In the genomic region with DNA sequence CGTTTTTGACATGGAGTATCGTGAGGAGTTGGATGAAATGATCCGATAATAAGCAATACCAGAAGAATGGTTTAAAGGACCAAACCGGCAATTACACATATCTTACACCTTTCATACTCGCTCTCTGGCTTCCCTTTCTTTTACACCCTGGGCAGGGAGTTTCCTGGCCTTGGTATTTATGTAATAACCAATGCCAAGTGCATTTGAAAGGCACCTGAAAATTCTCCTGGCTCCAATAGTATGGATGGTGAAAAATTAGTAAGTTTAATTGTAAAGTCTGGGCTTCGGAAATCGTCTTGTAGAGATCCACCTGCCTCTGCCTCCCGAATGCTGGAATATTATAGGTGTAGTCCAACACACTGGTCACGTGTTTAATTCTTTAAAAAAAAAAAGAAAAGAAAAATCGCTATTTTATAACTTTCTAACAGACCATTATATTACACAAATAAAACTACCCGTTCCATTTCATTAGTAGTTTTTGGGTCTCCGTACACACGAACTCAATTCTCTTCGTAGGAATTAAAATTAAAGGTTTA, we compare ENCODE assay signal across 8 mouse cellular contexts. TPM values are rescaled to one million over a fixed set of nuclear protein-coding genes. Genes with fewer than 3 reads are reported as not detected.
DNase-seq lines count a peak whose midpoint lies in the region; ATAC-seq and TF ChIP-seq lines count a peak whose summit lies in the region.

No protein-coding gene starts in this region.

- peak overlapping the region; percentile 50 for H3K4me3 ChIP-seq in forebrain, embryonic 11.5 days (ENCODE audit: low read depth, low read length)
- H3K4me3 ChIP-seq in limb, embryonic 11.5 days (ENCODE audit: low read depth, low read length): peak overlapping the region; percentile 48
- H3K4me3 ChIP-seq in small intestine, adult 2 months (ENCODE audit: low read depth, low read length): peak overlapping the region; percentile 68; the same call in 1 of the 2 replicates

- peaks cover 3% of the 10 kb centered on the region; the same call in 1 of the 2 replicates for H3K4me1 ChIP-seq in forebrain, embryonic 11.5 days (replicated peaks; ENCODE audit: control insufficient read depth, insufficient read depth, low read length)
- H3K4me1 ChIP-seq in limb, embryonic 11.5 days (ENCODE audit: control insufficient read depth, insufficient read depth, low read length): peaks cover 4% of the 10 kb centered on the region; the same call in 1 of the 2 replicates
- peaks cover 2% of the 10 kb centered on the region for H3K4me1 ChIP-seq in small intestine, adult 2 months (ENCODE audit: control insufficient read depth, insufficient read depth, insufficient read length, low read length)

- TF ChIP-seq CTCF in small intestine, adult 2 months (IDR thresholded peaks at IDR 0.05; ENCODE audit: extremely low read depth, insufficient read length, insufficient replicate concordance, low read depth, low read length): no peak

- 5% methylated on average over 14 of the region's 14 CpGs for WGBS in forebrain, embryonic 11.5 days
- 6% methylated on average over 14 of the region's 14 CpGs for WGBS in limb, embryonic 11.5 days
- 2% methylated on average over 14 of the region's 14 CpGs for WGBS in small intestine, adult 2 months

- no peak for TF ChIP-seq POLR2A in small intestine, adult 2 months (IDR thresholded peaks at IDR 0.05; ENCODE audit: low read depth, low read length)

- DNase-seq in embryo, embryonic 10.5 days (ENCODE audit: low spot score): peak; percentile 40
- no peak for DNase-seq in embryo, embryonic 11 days
- DNase-seq in CD4-positive helper T cell, adult 2 months (ENCODE audit: low read depth, low spot score): peak; percentile 51
- no peak for DNase-seq in forebrain, embryonic 11.5 days (ENCODE audit: low spot score)
- no peak for DNase-seq in limb, embryonic 11.5 days (ENCODE audit: low spot score)
- DNase-seq in frontal cortex, postnatal 14 days (ENCODE audit: low spot score in 2 of 2): no peak
- no peak for DNase-seq in adrenal gland, postnatal 14 days

- no peak overlapping the region for H3K27ac ChIP-seq in forebrain, embryonic 11.5 days (ENCODE audit: low read depth, low read length)
- H3K27ac ChIP-seq in limb, embryonic 11.5 days (replicated peaks; ENCODE audit: low read depth, low read length): no peak overlapping the region
- peak overlapping the region; percentile 45 for H3K27ac ChIP-seq in small intestine, adult 2 months (ENCODE audit: insufficient read depth, low read depth, low read length)

- ATAC-seq in forebrain, embryonic 11.5 days (replicated peaks; ENCODE audit: low FRiP score): no peak
- ATAC-seq in limb, embryonic 11.5 days (ENCODE audit: insufficient number of reproducible peaks, low FRiP score, low TSS enrichment, low read depth): no peak

- peak overlapping the region; percentile 72 for H3K4me2 ChIP-seq in forebrain, embryonic 11.5 days (ENCODE audit: low read depth, low read length, severe bottlenecking)
- H3K4me2 ChIP-seq in limb, embryonic 11.5 days (ENCODE audit: low read depth, severe bottlenecking): peak overlapping the region; percentile 73

- H3K27me3 ChIP-seq in forebrain, embryonic 11.5 days (ENCODE audit: control insufficient read depth, insufficient read depth, low read length): no peaks in the 10 kb centered on the region
- no peaks in the 10 kb centered on the region for H3K27me3 ChIP-seq in limb, embryonic 11.5 days (ENCODE audit: control insufficient read depth, insufficient read depth, low read length)
- no peaks in the 10 kb centered on the region for H3K27me3 ChIP-seq in small intestine, adult 2 months (ENCODE audit: control insufficient read depth, insufficient read depth, low read length)

- H3K9me3 ChIP-seq in forebrain, embryonic 11.5 days (ENCODE audit: control insufficient read depth, low read length): no peaks in the 10 kb centered on the region
- no peaks in the 10 kb centered on the region for H3K9me3 ChIP-seq in limb, embryonic 11.5 days (ENCODE audit: control insufficient read depth, low read length)

- H3K9ac ChIP-seq in forebrain, embryonic 11.5 days (ENCODE audit: low read length): no peak overlapping the region
- H3K9ac ChIP-seq in limb, embryonic 11.5 days (ENCODE audit: low read length): no peak overlapping the region

- no peaks in the 10 kb centered on the region for H3K36me3 ChIP-seq in forebrain, embryonic 11.5 days (ENCODE audit: control insufficient read depth, insufficient read depth, low read length)
- H3K36me3 ChIP-seq in limb, embryonic 11.5 days (ENCODE audit: control insufficient read depth, insufficient read depth, low read length): no peaks in the 10 kb centered on the region
- H3K36me3 ChIP-seq in small intestine, adult 2 months (ENCODE audit: control insufficient read depth, insufficient read depth, low read length): no peaks in the 10 kb centered on the region

RNA-seq across cellular contexts. Expression of gene Trim27, which starts 10.1 kb away (rescaled TPM):
- 178 and 183 TPM in 2 replicates for polyA plus RNA-seq in forebrain, embryonic 11.5 days (2014; fragmentation: Nextera tagmentation; extraction: Ambion mirVana)
- polyA plus RNA-seq in limb, embryonic 11.5 days (2014; fragmentation: Nextera tagmentation; extraction: Ambion mirVana): 183 and 190 TPM in 2 replicates
- 34.0 and 46.4 TPM in 2 replicates for polyA plus RNA-seq in small intestine, adult 2 months (2012; rRNA removed)
- 51.5 and 56.3 TPM in 2 replicates for total RNA-seq in adrenal gland, postnatal 14 days (2021)

RNA-seq across cellular contexts. Expression of gene Olfr1368, which starts 23.5 kb away (rescaled TPM):
- not detected in 2 replicates for polyA plus RNA-seq in forebrain, embryonic 11.5 days (2014; fragmentation: Nextera tagmentation; extraction: Ambion mirVana)
- not detected in 2 replicates for polyA plus RNA-seq in limb, embryonic 11.5 days (2014; fragmentation: Nextera tagmentation; extraction: Ambion mirVana)
- not detected in 2 replicates for polyA plus RNA-seq in small intestine, adult 2 months (2012; rRNA removed)
- total RNA-seq in adrenal gland, postnatal 14 days (2021): not detected in 2 replicates

RNA-seq across cellular contexts. Expression of gene Olfr263, which starts 39.8 kb away (rescaled TPM):
- not detected in 2 replicates for polyA plus RNA-seq in forebrain, embryonic 11.5 days (2014; fragmentation: Nextera tagmentation; extraction: Ambion mirVana)
- polyA plus RNA-seq in limb, embryonic 11.5 days (2014; fragmentation: Nextera tagmentation; extraction: Ambion mirVana): not detected in 2 replicates
- not detected in 2 replicates for polyA plus RNA-seq in small intestine, adult 2 months (2012; rRNA removed)
- not detected in 2 replicates for total RNA-seq in adrenal gland, postnatal 14 days (2021)

RNA-seq across cellular contexts. Expression of gene Olfr1369-ps1, which starts 57.9 kb away (rescaled TPM):
- polyA plus RNA-seq in forebrain, embryonic 11.5 days (2014; fragmentation: Nextera tagmentation; extraction: Ambion mirVana): not detected in 2 replicates
- polyA plus RNA-seq in limb, embryonic 11.5 days (2014; fragmentation: Nextera tagmentation; extraction: Ambion mirVana): not detected in 2 replicates
- not detected in 2 replicates for polyA plus RNA-seq in small intestine, adult 2 months (2012; rRNA removed)
- total RNA-seq in adrenal gland, postnatal 14 days (2021): not detected in 2 replicates

Comparison
In these comparisons a context has a peak if more than half of its experiments do, and no peak if none do; other contexts are left out.
1. DNase-seq: peak in embryo, embryonic 10.5 days (single experiment) and CD4-positive helper T cell, adult 2 months (single experiment); none in embryo, embryonic 11 days (single experiment), forebrain, embryonic 11.5 days (single experiment), limb, embryonic 11.5 days (single experiment), frontal cortex, postnatal 14 days (0 of 2) and adrenal gland, postnatal 14 days (single experiment).
2. Peak in every context shown above with its lines, with median percentiles within 50 percentile points of each other: H3K4me3 ChIP-seq.